Mouse (Mus musculus) stomach, postnatal 0 days (tissue): ENCODE data around the gene Esr2.

Experiments
- CTCF ChIP-seq: IDR thresholded peaks from 2 replicates; pipeline ENCODE4 v1.5.1; 2016; ENCODE audit warnings: antibody characterized with exemption, low read depth, mild to moderate bottlenecking, moderate library complexity
- EP300 ChIP-seq: optimal IDR thresholded peaks from 2 replicates; pipeline ENCODE3; 2016; ENCODE audit warnings: antibody characterized with exemption

DNA sequence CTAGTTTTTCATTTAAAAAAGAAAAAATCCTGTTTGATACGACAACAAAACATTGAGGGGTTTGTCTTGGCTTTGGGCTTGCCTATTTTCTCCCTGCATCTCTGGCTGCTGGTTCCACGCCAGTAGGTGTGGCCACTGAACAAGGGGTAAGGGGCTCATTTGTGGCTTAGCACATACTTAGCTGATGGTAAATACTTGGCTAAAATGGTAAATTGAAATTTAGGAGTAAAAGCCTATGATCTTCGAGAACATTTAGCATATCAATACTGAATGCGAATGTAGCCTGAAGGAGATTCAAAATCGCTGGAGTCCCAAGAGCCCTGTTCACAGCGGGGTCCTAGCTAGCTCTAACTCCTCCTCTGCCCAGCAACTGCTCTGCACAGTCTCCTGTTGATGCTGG, 40.4 kb downstream of the Esr2 start:
- TF ChIP-seq CTCF (no peak), EP300 (no peak)
